Mouse (Mus musculus): ENCODE data around the gene Ghsr. TPM values are rescaled to one million over a fixed set of nuclear protein-coding genes. Genes with fewer than 3 reads are reported as not detected.

The Ghsr gene
- total and polyA plus RNA-seq, 2 experiments, result not detected

GRCm38 (mm10) chr3:27424049-27424667 is 53.0 kb downstream of the Ghsr start:
- Histone ChIP-seq H3K79me2 (ENCODE audit: control insufficient read depth, insufficient read depth, low read length) (no peaks in the 10 kb centered on the region), H3K4me1 (ENCODE audit: control insufficient read depth, insufficient read depth, low read length) (no peaks in the 10 kb centered on the region), H3K27ac (replicated peaks; ENCODE audit: insufficient read depth, low read depth, low read length) (no peak overlapping the region), H3K36me3 (ENCODE audit: control insufficient read depth, insufficient read depth, low read length) (peaks cover 30% of the 10 kb centered on the region), H3K9ac (ENCODE audit: low read depth, low read length) (no peak overlapping the region), H3K4me3 (ENCODE audit: insufficient read depth, low read depth, low read length) (no peak overlapping the region), H3K27me3 (ENCODE audit: control insufficient read depth, insufficient read depth, low read length) (no peaks in the 10 kb centered on the region)
- TF ChIP-seq POLR2A (IDR thresholded peaks at IDR 0.05; ENCODE audit: extremely low read depth, insufficient read depth, low read length), result no peak
- TF ChIP-seq CTCF (IDR thresholded peaks at IDR 0.05; ENCODE audit: low read depth, low read length), result no peak
- no peak for DNase-seq (ENCODE audit: extremely low read depth, low read depth, low spot score)
- WGBS, result 90% methylated on average over 11 of the region's 11 CpGs

- no peaks in the 10 kb centered on the region for H3K79me2 ChIP-seq (ENCODE audit: control insufficient read depth, insufficient read depth, low read length)
- 89% methylated on average over 6 of the region's 6 CpGs for WGBS
These were observed 56.3 kb downstream of the Ghsr start for GRCm38 (mm10) chr3:27427406-27427805.

More at GRCm38 (mm10) chr3:27427406-27427805, 56.3 kb downstream of the Ghsr start:
- peak; percentile 8 for DNase-seq (ENCODE audit: extremely low read depth, low read depth, low spot score)
- H3K27me3 ChIP-seq (ENCODE audit: control insufficient read depth, insufficient read depth, low read length), result no peaks in the 10 kb centered on the region
- no peak overlapping the region for H3K27ac ChIP-seq (replicated peaks; ENCODE audit: insufficient read depth, low read depth, low read length)
- peaks cover 35% of the 10 kb centered on the region for H3K36me3 ChIP-seq (ENCODE audit: control insufficient read depth, insufficient read depth, low read length)
- H3K4me3 ChIP-seq (ENCODE audit: insufficient read depth, low read depth, low read length), result no peak overlapping the region
- H3K9ac ChIP-seq (ENCODE audit: low read depth, low read length), result no peak overlapping the region
- no peaks in the 10 kb centered on the region for H3K4me1 ChIP-seq (ENCODE audit: control insufficient read depth, insufficient read depth, low read length)
- no peak for TF ChIP-seq CTCF (IDR thresholded peaks at IDR 0.05; ENCODE audit: low read depth, low read length)
- TF ChIP-seq POLR2A (IDR thresholded peaks at IDR 0.05; ENCODE audit: extremely low read depth, insufficient read depth, low read length), result no peak

Other genes with a start within 250 kb of the Ghsr start
- gene Ect2, start 217.5 kb upstream of the Ghsr start, total RNA-seq (2014; rRNA removed), result 1.8 and 2.2 TPM in 2 replicates
- gene Ect2, start 217.5 kb upstream of the Ghsr start, polyA plus RNA-seq (2012; rRNA removed), result 0.34 and 0.56 TPM in 2 replicates
- gene Nceh1, start 188.4 kb upstream of the Ghsr start, total RNA-seq (2014; rRNA removed), result 18.2 and 32.5 TPM in 2 replicates
- 7.9 and 8.9 TPM in 2 replicates for gene Nceh1, start 188.4 kb upstream of the Ghsr start, polyA plus RNA-seq (2012; rRNA removed)
- gene Tnfsf10, start 54.3 kb upstream of the Ghsr start, total RNA-seq (2014; rRNA removed), result 3.9 and 5.0 TPM in 2 replicates
- gene Tnfsf10, start 54.3 kb upstream of the Ghsr start, polyA plus RNA-seq (2012; rRNA removed), result 1.1 and 2.2 TPM in 2 replicates

All from liver, adult 2 months (tissue).